Mouse (Mus musculus) thymus, adult 2 months (tissue): ENCODE measurements around the gene Gm17018.

Experiments used
- CTCF ChIP-seq: fragments of 200-500 bp; IDR thresholded peaks from 2 replicates; pipeline ENCODE4 v1.5.1; 2012; ENCODE audit warnings: mild to moderate bottlenecking, control low read depth, low read length, moderate library complexity, borderline replicate concordance; ENCODE audit not compliant: control insufficient read depth, poor library complexity, insufficient read depth; ENCODE audit errors: extremely low read depth
- POLR2A ChIP-seq: fragments of 200-500 bp; IDR thresholded peaks from 2 replicates; pipeline ENCODE4 v1.6.1; 2012; ENCODE audit warnings: mild to moderate bottlenecking, low read length, control low read depth, moderate library complexity; ENCODE audit not compliant: control insufficient read depth, poor library complexity, insufficient read depth; ENCODE audit errors: extremely low read depth

GRCm38 (mm10) chr19:45591704-45592103 lies 31.3 kb downstream of the Gm17018 start:
- TF ChIP-seq POLR2A (no peak), CTCF (no peak)
